Mouse (Mus musculus) limb, embryonic 14.5 days (tissue): ENCODE data around the gene Stim2. TPM values are rescaled to one million over a fixed set of nuclear protein-coding genes. Genes with fewer than 3 reads are reported as not detected.

ENCODE experiments used
- ATAC-seq: fragments of 200-750 bp; cut with Nextera tagmentation; 2 replicates; pipeline ENCODE4 v1.8.0; 2017; ENCODE audit warnings: low read depth, moderate number of reproducible peaks, moderate TSS enrichment; ENCODE audit not compliant: low FRiP score
- DNase-seq: peaks from one replicate; pipeline ENCODE4 v3.0.0-alpha.2; 2015; ENCODE audit warnings: low spot score
- H3K27ac ChIP-seq: fragments of 300-500 bp; sonication (generic); replicated peaks from 2 replicates; pipeline ENCODE4 v1.5.1; 2014; ENCODE audit warnings: low read depth, mild to moderate bottlenecking, low read length, moderate library complexity, mixed read lengths
- H3K27me3 ChIP-seq: fragments of 300-500 bp; sonication (generic); 2 replicates; pipeline ENCODE4 v1.6.1; 2014; ENCODE audit warnings: low read length, mixed read lengths; ENCODE audit not compliant: control insufficient read depth, insufficient read depth
- H3K36me3 ChIP-seq: fragments of 300-500 bp; sonication (generic); 2 replicates; pipeline ENCODE4 v1.6.1; 2014; ENCODE audit warnings: mild to moderate bottlenecking, low read length, moderate library complexity, mixed read lengths; ENCODE audit not compliant: control insufficient read depth, insufficient read depth
- H3K4me1 ChIP-seq: fragments of 300-500 bp; sonication (generic); 2 replicates; pipeline ENCODE4 v1.6.1; 2014; ENCODE audit warnings: antibody characterized with exemption, low read length, mixed read lengths; ENCODE audit not compliant: control insufficient read depth, insufficient read depth
- H3K4me2 ChIP-seq: fragments of 300-500 bp; sonication (generic); replicated peaks from 2 replicates; pipeline ENCODE4 v1.6.1; 2014; ENCODE audit warnings: low read depth, mild to moderate bottlenecking, low read length, moderate library complexity; ENCODE audit not compliant: severe bottlenecking
- H3K4me3 ChIP-seq: fragments of 300-500 bp; sonication (generic); replicated peaks from 2 replicates; pipeline ENCODE4 v1.5.1; 2014; ENCODE audit warnings: low read length
- H3K9ac ChIP-seq: fragments of 300-500 bp; sonication (generic); 2 replicates; pipeline ENCODE4 v1.6.1; 2014; ENCODE audit warnings: mild to moderate bottlenecking, low read depth, low read length, moderate library complexity; ENCODE audit not compliant: severe bottlenecking
- H3K9me3 ChIP-seq: fragments of 300-500 bp; sonication (generic); 2 replicates; pipeline ENCODE4 v1.6.1; 2016; ENCODE audit warnings: low read length; ENCODE audit not compliant: control insufficient read depth
- POLR2A ChIP-seq: fragments of 200-500 bp; IDR thresholded peaks from 2 replicates; pipeline ENCODE4 v1.8.0; 2012; ENCODE audit warnings: inconsistent platforms, mild to moderate bottlenecking, moderate library complexity, borderline replicate concordance; ENCODE audit not compliant: insufficient read depth, insufficient read length; ENCODE audit errors: extremely low read depth
- WGBS: fragments of 180-500 bp; shearing (Covaris S2); extraction: QIAGEN DNeasy Blood & Tissue Kit; methylation state at CpG from one replicate; pipeline ENCODE4 v1.1.7; 2014; 5-methylcytosine and 5-hydroxymethylcytosine counted together
- polyA plus RNA-seq, 2 experiments: library from polyadenylated mRNA; depleted of rRNA in 1 of 2; stranded (reverse) in 1 of 2; unstranded in 1 of 2; fragments of >200 nt; fragmentation: Nextera tagmentation in 1 of 2; extraction: Ambion mirVana in 1 of 2; gene quantifications; 2 replicates each; pipeline versions ENCODE4 v1.2.1 to v1.2.3; 2012 to 2014

Stim2 gene
- polyA plus RNA-seq, 2 experiments = 13.6 to 27.4 TPM

DNA sequence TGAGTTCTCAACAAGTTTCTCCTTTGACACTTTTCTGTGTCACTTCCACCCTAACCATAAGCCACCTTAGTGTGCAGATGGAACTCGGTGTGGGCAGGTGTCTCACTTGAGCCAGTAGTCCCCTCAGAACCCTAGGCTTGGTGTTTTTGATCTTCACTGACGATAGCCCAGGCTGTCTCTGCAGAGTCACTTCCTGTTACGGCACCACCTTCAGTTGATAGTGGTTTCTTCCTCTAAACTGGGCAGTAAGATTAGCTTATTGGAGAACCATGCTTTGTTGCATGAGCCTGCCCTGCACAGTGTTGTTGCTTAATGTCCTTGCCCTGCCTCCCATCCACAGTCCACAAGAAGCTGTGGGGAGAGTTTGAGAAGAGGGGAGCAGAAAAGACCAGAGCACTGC, 47.2 kb downstream of the Stim2 start:
- ATAC-seq (no peak), DNase-seq (no peak)
- Histone ChIP-seq H3K4me3 (no peak overlapping the region), H3K4me1 (peaks cover 1% of the 10 kb centered on the region), H3K4me2 (no peak overlapping the region), H3K27me3 (no peaks in the 10 kb centered on the region), H3K9ac (no peak overlapping the region), H3K36me3 (no peaks in the 10 kb centered on the region), H3K27ac (no peak overlapping the region), H3K9me3 (no peaks in the 10 kb centered on the region)
- 86% methylated on average over 3 of the region's 3 CpGs for WGBS
- no peak for TF ChIP-seq POLR2A

DNA sequence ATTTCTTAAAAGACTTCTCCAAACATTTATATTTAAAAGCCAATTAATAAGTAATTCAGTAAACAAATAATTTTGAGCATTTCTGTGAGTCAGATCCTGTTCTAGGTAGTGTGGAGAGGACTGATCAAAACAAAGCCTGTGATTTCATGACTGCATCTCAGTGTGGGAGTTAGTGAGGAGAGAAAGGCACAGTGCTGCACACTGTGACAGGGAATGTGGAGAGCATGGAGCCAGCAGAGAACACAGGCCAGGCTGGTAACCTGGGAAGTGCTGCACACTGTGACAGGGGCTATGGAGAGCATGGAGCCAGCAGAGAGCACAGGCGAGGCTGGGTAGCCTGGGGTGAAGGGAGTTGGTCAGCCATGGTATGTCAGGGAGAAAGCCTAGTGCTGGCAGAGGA, 48.1 kb downstream of the Stim2 start:
- Histone ChIP-seq H3K27ac (no peak overlapping the region), H3K9me3 (no peaks in the 10 kb centered on the region), H3K9ac (no peak overlapping the region), H3K27me3 (no peaks in the 10 kb centered on the region), H3K36me3 (no peaks in the 10 kb centered on the region), H3K4me3 (no peak overlapping the region), H3K4me2 (no peak overlapping the region), H3K4me1 (no peaks in the 10 kb centered on the region)
- WGBS = 76% methylated on average over 1 of the region's 1 CpGs
- ATAC-seq (no peak), DNase-seq (no peak)
- no peak for TF ChIP-seq POLR2A

DNA sequence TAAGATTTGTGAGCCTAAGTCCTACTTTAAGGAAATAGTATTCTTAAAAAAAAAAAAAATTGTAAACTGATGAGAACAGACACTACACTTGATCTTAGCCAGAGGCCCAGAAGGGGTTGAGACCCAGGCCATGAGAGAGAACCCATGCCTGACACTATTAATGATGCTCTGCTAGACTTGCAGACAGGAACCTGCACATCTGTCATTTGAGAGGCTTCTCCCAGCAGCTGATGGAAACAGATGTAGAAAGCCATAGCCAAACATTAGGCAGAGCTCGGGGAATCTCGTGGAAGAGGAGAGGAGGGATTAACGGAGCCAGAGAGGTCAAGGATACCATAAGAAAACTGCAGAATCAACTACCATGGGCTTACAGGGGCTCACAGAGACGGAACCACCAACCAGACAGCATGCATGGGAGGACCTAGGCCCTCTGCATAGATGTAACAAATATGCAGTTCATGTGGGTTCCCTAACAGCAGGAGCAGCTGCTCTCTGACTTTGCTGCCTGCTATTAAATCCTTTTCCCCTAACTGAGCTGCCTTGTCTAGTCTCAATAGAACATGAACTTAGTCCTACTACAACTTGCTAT, 50.9 kb downstream of the Stim2 start:
- Histone ChIP-seq H3K4me2 (no peak overlapping the region), H3K9me3 (no peaks in the 10 kb centered on the region), H3K9ac (no peak overlapping the region), H3K4me1 (no peaks in the 10 kb centered on the region), H3K4me3 (no peak overlapping the region), H3K27me3 (no peaks in the 10 kb centered on the region), H3K27ac (no peak overlapping the region), H3K36me3 (peaks cover 3% of the 10 kb centered on the region; the same call in 1 of the 2 replicates)
- TF ChIP-seq POLR2A = no peak
- WGBS = 41% methylated on average over 4 of the region's 4 CpGs
- peak; percentile 50 for DNase-seq
- peak; percentile 47; the same call in 1 of the 2 replicates for ATAC-seq

GRCm38 (mm10) chr5:54049940-54050339, 51.6 kb downstream of the Stim2 start:
- DNase-seq (no peak), ATAC-seq (no peak)
- no peak overlapping the region for H3K27ac ChIP-seq
- no peak for TF ChIP-seq POLR2A
- WGBS = 84% methylated on average over 5 of the region's 5 CpGs
- H3K4me3 ChIP-seq = no peak overlapping the region
- H3K4me2 ChIP-seq = no peak overlapping the region
- no peak overlapping the region for H3K9ac ChIP-seq
- no peaks in the 10 kb centered on the region for H3K4me1 ChIP-seq
- H3K27me3 ChIP-seq = no peaks in the 10 kb centered on the region
- H3K9me3 ChIP-seq = no peaks in the 10 kb centered on the region
- H3K36me3 ChIP-seq = peaks cover 4% of the 10 kb centered on the region; the same call in 1 of the 2 replicates

- Histone ChIP-seq H3K27me3 (no peaks in the 10 kb centered on the region), H3K4me2 (no peak overlapping the region), H3K4me3 (no peak overlapping the region), H3K27ac (no peak overlapping the region), H3K4me1 (no peaks in the 10 kb centered on the region), H3K9ac (no peak overlapping the region), H3K9me3 (no peaks in the 10 kb centered on the region), H3K36me3 (peaks cover 6% of the 10 kb centered on the region; the same call in 1 of the 2 replicates)
- no peak for DNase-seq
- ATAC-seq = no peak
- no peak for TF ChIP-seq POLR2A
- WGBS = 75% methylated on average over 3 of the region's 3 CpGs
Observed at GRCm38 (mm10) chr5:54051056-54051455, 52.8 kb downstream of the Stim2 start.
